Mouse (Mus musculus) heart, embryonic 14.5 days (tissue): Measurements from ENCODE around the gene Cdk2ap2. TPM values are rescaled to one million over a fixed set of nuclear protein-coding genes. Genes with fewer than 3 reads are reported as not detected.
"Not testable (repeated sequence)": the region's sequence is repeated elsewhere in the genome, so short reads cannot be mapped to it uniquely, and the experiment has no call there.

Experiments used
- ATAC-seq: fragments of 200-750 bp; cut with Nextera tagmentation; 2 replicates; pipeline ENCODE4 v1.8.0; 2017; ENCODE audit warnings: low read depth, moderate TSS enrichment; ENCODE audit not compliant: insufficient number of reproducible peaks, insufficient read depth, low FRiP score
- H3K27ac ChIP-seq, 2 experiments: fragments of 200-500 bp in 1 of 2; fragments of 300-500 bp in 1 of 2; sonication (generic) in 1 of 2; replicated peaks in 1 of 2; 2 replicates each; pipeline ENCODE4 v1.5.1; 2012 to 2014; ENCODE audit warnings: low read depth in 2 of 2, low read length in 2 of 2, control low read depth in 1 of 2, mild to moderate bottlenecking in 1 of 2, mixed read lengths in 1 of 2; ENCODE audit not compliant: control insufficient read depth in 1 of 2, insufficient read depth in 1 of 2
- H3K27me3 ChIP-seq: fragments of 300-500 bp; sonication (generic); 2 replicates; pipeline ENCODE4 v1.6.1; 2014; ENCODE audit warnings: mild to moderate bottlenecking, low read length, control low read depth; ENCODE audit not compliant: control insufficient read depth, insufficient read depth
- H3K36me3 ChIP-seq: fragments of 300-500 bp; sonication (generic); 2 replicates; pipeline ENCODE4 v1.6.1; 2014; ENCODE audit warnings: mild to moderate bottlenecking, control low read depth, low read length, mixed read lengths; ENCODE audit not compliant: control insufficient read depth, insufficient read depth
- H3K4me1 ChIP-seq, 2 experiments: fragments of 200-500 bp in 1 of 2; fragments of 300-500 bp in 1 of 2; sonication (generic) in 1 of 2; 2 replicates each; pipeline ENCODE4 v1.6.1; 2012 to 2014; ENCODE audit warnings: low read length in 2 of 2, control low read depth in 1 of 2, mixed read lengths in 1 of 2; ENCODE audit not compliant: control insufficient read depth in 2 of 2, insufficient read depth in 2 of 2
- H3K4me2 ChIP-seq: fragments of 300-500 bp; sonication (generic); 2 replicates; pipeline ENCODE4 v1.6.1; 2014; ENCODE audit warnings: mild to moderate bottlenecking, low read length
- H3K4me3 ChIP-seq, 2 experiments: fragments of 200-500 bp in 1 of 2; fragments of 300-500 bp in 1 of 2; sonication (generic) in 1 of 2; 2 replicates each; pipeline ENCODE4 v1.5.1; 2012 to 2014; ENCODE audit warnings: low read length in 2 of 2, mild to moderate bottlenecking in 2 of 2, control low read depth in 1 of 2, low read depth in 1 of 2, moderate library complexity in 1 of 2; ENCODE audit not compliant: control insufficient read depth in 1 of 2, insufficient read depth in 1 of 2
- H3K9ac ChIP-seq: fragments of 300-500 bp; sonication (generic); 2 replicates; pipeline ENCODE4 v1.6.1; 2014; ENCODE audit warnings: mild to moderate bottlenecking, low read length
- H3K9me3 ChIP-seq: fragments of 300-500 bp; sonication (generic); 2 replicates; pipeline ENCODE4 v1.6.1; 2016; ENCODE audit warnings: low read length, control low read depth; ENCODE audit not compliant: control insufficient read depth
- WGBS: fragments of 180-500 bp; shearing (Covaris S2); extraction: QIAGEN DNeasy Blood & Tissue Kit; methylation state at CpG from one replicate; pipeline ENCODE4 v1.1.7; 2014; 5-methylcytosine and 5-hydroxymethylcytosine counted together
- polyA plus RNA-seq: library from polyadenylated mRNA; unstranded; fragments of >200 nt; fragmentation: Nextera tagmentation; extraction: Ambion mirVana; gene quantifications from 2 replicates; pipeline ENCODE4 v1.2.1, GENCODE M21; 2014

Cdk2ap2 gene
- polyA plus RNA-seq, 1 experiment from 2014 or later, result 62.5 TPM

DNA sequence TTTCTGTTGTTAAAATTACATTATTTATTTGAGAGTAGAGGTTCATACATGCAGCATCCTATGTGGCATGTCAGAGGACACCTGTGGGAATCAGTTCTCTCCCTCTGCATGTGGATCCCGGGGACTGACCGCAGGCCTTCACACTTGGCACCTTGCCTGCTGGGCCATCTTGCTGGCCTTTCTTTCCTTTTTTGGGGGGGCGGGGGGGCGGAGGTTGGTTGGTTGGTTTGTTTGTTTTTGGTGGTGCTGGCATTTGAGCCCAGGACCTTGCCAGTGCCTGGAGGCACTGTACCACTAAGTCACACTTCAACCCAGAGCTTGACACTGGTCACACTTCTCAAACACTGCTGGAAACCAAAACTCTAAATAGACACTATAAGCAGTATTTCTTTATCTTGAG is 37.4 kb downstream of the Cdk2ap2 start:
- H3K4me2 ChIP-seq, result no peak overlapping the region
- no peak overlapping the region for H3K9ac ChIP-seq
- 0 out of 2 replicates have a peak, but pooled peaks cover 7% of the 10 kb centered on the region for H3K27me3 ChIP-seq
- H3K4me1 ChIP-seq, result peaks cover 8 to 9% of the 10 kb centered on the region in 2 experiments; a peak in 3 of 4 replicates
- ATAC-seq, result no peak
- no peak overlapping the region for H3K4me3 ChIP-seq
- H3K36me3 ChIP-seq, result peaks cover 38% of the 10 kb centered on the region
- no peaks in the 10 kb centered on the region for H3K9me3 ChIP-seq
- no peak overlapping the region for H3K27ac ChIP-seq
- WGBS, result 82% methylated on average over 4 of the region's 4 CpGs

GRCm38 (mm10) chr19:4135229-4135962 is 38.4 kb downstream of the Cdk2ap2 start:
- H3K36me3 ChIP-seq, result peaks cover 29% of the 10 kb centered on the region
- not testable (repeated sequence) for H3K27me3 ChIP-seq, H3K4me3 ChIP-seq, H3K4me1 ChIP-seq, ATAC-seq, H3K27ac ChIP-seq, H3K9me3 ChIP-seq, H3K4me2 ChIP-seq, H3K9ac ChIP-seq
- 79% methylated on average over 6 of the region's 6 CpGs for WGBS

DNA sequence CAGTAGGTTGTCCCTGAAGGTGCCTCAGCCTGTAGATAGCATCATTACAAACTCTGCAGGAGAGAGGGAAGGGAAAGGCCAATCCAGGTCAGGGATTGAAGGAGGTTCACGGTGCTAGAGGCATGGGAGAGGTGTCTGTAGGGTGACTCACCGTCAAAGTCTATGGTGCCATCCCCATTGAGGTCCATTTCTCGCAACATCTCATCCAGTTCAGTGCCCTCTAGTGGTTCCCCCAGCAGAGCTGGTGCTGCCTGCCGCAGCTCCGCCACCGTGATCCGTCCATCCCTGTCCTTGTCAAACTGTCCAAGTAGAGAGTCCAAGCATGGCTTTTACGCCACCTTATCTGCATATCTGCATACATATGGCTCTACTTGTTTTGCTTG is 39.0 kb downstream of the Cdk2ap2 start:
- not testable (repeated sequence) for H3K4me2 ChIP-seq, H3K9me3 ChIP-seq, H3K27me3 ChIP-seq, ATAC-seq, H3K9ac ChIP-seq, H3K27ac ChIP-seq, H3K4me3 ChIP-seq, H3K4me1 ChIP-seq
- WGBS, result 14% methylated on average over 7 of the region's 8 CpGs
- H3K36me3 ChIP-seq, result peaks cover 25% of the 10 kb centered on the region

DNA sequence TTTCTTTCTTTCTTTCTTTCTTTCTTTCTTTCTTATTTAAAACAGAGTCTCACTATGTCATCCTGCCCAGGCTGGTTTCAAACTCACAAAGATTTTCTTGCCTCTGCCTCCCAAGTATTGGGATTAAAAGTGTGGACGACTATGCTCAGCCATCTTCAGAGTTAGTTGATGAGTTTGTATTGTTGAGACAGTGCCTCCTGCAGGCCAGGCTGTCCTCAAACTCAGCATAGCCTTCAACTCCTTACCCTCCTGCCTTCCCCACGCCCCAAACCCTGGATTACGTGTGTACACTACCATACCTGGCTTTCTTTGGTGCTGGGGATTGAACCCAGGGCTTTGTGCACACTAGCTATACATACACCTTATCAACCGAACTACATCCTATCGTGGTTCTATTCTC is 39.5 kb downstream of the Cdk2ap2 start:
- 81% methylated on average over 5 of the region's 5 CpGs for WGBS
- no peak for ATAC-seq
- H3K27ac ChIP-seq, result no peak overlapping the region

DNA sequence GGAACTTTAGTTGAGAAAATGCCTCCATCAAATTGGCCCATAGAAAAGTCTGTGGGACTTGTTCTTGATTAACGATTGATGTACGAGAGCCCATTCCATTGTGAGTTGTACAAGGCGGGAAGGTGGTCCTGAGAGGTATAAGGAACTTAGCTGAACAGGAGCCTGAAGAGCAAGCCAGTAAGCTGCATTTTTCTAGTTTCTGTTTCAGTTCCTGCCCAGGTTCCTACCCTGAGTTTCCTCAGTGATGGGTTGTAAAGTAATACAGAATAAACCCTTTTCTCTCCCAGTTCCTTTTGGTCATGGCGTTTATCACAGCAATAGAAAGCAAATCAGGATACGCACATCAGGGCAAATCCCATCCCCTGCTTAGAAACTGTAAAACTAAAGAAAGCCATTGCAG is 40.9 kb downstream of the Cdk2ap2 start:
- no peak overlapping the region for H3K4me3 ChIP-seq
- H3K4me1 ChIP-seq, result no peaks in the 10 kb centered on the region; a peak in 1 of 4 replicates
- H3K27ac ChIP-seq, result no peak overlapping the region
- H3K9ac ChIP-seq, result no peak overlapping the region
- WGBS, result 87% methylated on average over 5 of the region's 5 CpGs
- peaks cover 5% of the 10 kb centered on the region for H3K36me3 ChIP-seq
- H3K9me3 ChIP-seq, result no peaks in the 10 kb centered on the region
- H3K27me3 ChIP-seq, result 0 out of 2 replicates have a peak, but pooled peaks cover 7% of the 10 kb centered on the region
- ATAC-seq, result no peak
- H3K4me2 ChIP-seq, result no peak overlapping the region

More for the DNA sequence above, 39.5 kb downstream of the Cdk2ap2 start:
- Histone ChIP-seq H3K36me3 (peaks cover 20% of the 10 kb centered on the region), H3K9ac (no peak overlapping the region), H3K27me3 (0 out of 2 replicates have a peak, but pooled peaks cover 7% of the 10 kb centered on the region), H3K9me3 (no peaks in the 10 kb centered on the region), H3K4me1 (no peaks in the 10 kb centered on the region; a peak in 1 of 4 replicates), H3K4me3 (no peak overlapping the region), H3K4me2 (no peak overlapping the region)

- Histone ChIP-seq H3K9me3 (no peaks in the 10 kb centered on the region), H3K4me1 (no peaks in the 10 kb centered on the region; a peak in 1 of 4 replicates), H3K9ac (no peak within 1 kb of the TSS), H3K4me3 (no peak within 1 kb of the TSS), H3K27ac (no peak within 1 kb of the TSS), H3K4me2 (no peak within 1 kb of the TSS), H3K27me3 (0 out of 2 replicates have a peak, but pooled peaks cover 7% of the 10 kb centered on the region), H3K36me3 (no peaks in the 10 kb centered on the region)
- 74% methylated on average over 2 of the region's 2 CpGs for WGBS
- ATAC-seq, result no peak
These were observed 42.5 kb downstream of the Cdk2ap2 start, which contains the start of gene Gpr152 for GRCm38 (mm10) chr19:4139446-4139845. Gene Gpr152, plus strand, starts transcription at chr19:4139787.

- 75% methylated on average over 6 of the region's 6 CpGs for WGBS
- H3K4me1 ChIP-seq, result no peaks in the 10 kb centered on the region; a peak in 1 of 4 replicates
- 0 out of 2 replicates have a peak, but pooled peaks cover 7% of the 10 kb centered on the region for H3K27me3 ChIP-seq
- no peaks in the 10 kb centered on the region for H3K36me3 ChIP-seq
- no peaks in the 10 kb centered on the region for H3K9me3 ChIP-seq
- H3K9ac ChIP-seq, result no peak overlapping the region
- H3K27ac ChIP-seq, result no peak overlapping the region
- no peak overlapping the region for H3K4me3 ChIP-seq
- ATAC-seq, result no peak
- no peak overlapping the region for H3K4me2 ChIP-seq
These were observed 43.2 kb downstream of the Cdk2ap2 start for GRCm38 (mm10) chr19:4140147-4140546.
